ENCODE assay signal across 19 mouse cellular contexts in the genomic region with DNA sequence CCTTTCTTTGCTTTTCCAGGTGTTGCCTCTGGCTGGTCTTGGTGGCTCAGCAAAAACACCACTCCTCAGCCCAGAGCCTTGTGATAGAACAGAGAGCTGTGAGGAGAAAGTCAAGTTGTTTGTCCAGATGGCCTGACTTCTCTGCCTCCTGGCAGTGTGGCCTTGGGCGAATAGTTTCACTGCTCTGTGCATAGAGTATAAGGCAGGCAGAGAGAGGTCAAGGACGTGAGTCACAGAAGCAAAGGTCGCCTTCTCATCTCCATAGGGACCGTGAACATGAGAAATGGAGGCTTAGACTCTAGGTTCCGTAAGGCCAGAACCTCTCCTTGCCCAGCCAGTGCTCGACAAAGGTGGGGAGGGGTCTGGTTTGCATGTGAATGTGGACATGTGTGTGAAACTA. TPM values are rescaled to one million over a fixed set of nuclear protein-coding genes. Genes with fewer than 3 reads are reported as not detected.
A peak's percentile ranks its signal among the peaks of the same experiment; 100 is the strongest.
DNase-seq lines count a peak whose midpoint lies in the region; ATAC-seq lines count a peak whose summit lies in the region.
"Had no signal": no experiment of that assay in that cellular context is flagged by ENCODE, and none has a peak within 500 bp of the region (broad histone marks: within the 10 kb centered on the region; RNA-seq: fewer than 3 reads in every experiment).

No protein-coding gene starts in this region.

- no peak overlapping the region for H3K4me3 ChIP-seq in limb, embryonic 10.5 days
- H3K4me3 ChIP-seq in forebrain, embryonic 16.5 days (replicated peaks; ENCODE audit: low read length): no peak overlapping the region
- H3K4me3 ChIP-seq: embryonic facial prominence, embryonic 13.5 days; embryonic facial prominence, embryonic 15.5 days; forebrain, embryonic 13.5 days; forebrain, embryonic 15.5 days had no signal

- no peaks in the 10 kb centered on the region for H3K36me3 ChIP-seq in limb, embryonic 10.5 days
- H3K36me3 ChIP-seq in forebrain, embryonic 16.5 days (ENCODE audit: control insufficient read depth, insufficient read depth): no peaks in the 10 kb centered on the region
- H3K36me3 ChIP-seq: embryonic facial prominence, embryonic 13.5 days; embryonic facial prominence, embryonic 15.5 days; forebrain, embryonic 15.5 days had no signal

- 80% methylated on average over 6 of the region's 6 CpGs for WGBS in limb, embryonic 10.5 days
- 82% methylated on average over 6 of the region's 6 CpGs for WGBS in forebrain, embryonic 16.5 days

- peak; percentile 50 for DNase-seq in adrenal gland, adult 2 months
- DNase-seq in adrenal gland, postnatal 10 days: no peak
- DNase-seq in adrenal gland, postnatal 36 days: peak; percentile 36 to 40
- DNase-seq in adrenal gland, postnatal 4 days (ENCODE audit: low spot score in 2 of 2): no peak
- DNase-seq in limb, embryonic 10.5 days (ENCODE audit: low spot score): peak; percentile 24
- DNase-seq in yolk sac, embryonic 10.5 days (ENCODE audit: low spot score): peak; percentile 23
- DNase-seq: adrenal gland, adult 8-10 months; cerebellum, adult 11 months; cerebellum, adult 18-20 months; cerebellum, adult 8-10 months; cerebellum, adult 9-11 months; cerebellum, postnatal 14 days; cerebellum, postnatal 36 days; embryo, embryonic 11 days had no signal

- no peak overlapping the region for H3K4me2 ChIP-seq in forebrain, embryonic 16.5 days (ENCODE audit: low read length)
- H3K4me2 ChIP-seq: embryonic facial prominence, embryonic 13.5 days; embryonic facial prominence, embryonic 15.5 days; forebrain, embryonic 13.5 days; forebrain, embryonic 15.5 days had no signal

- H3K9ac ChIP-seq in forebrain, embryonic 16.5 days (replicated peaks; ENCODE audit: low read depth, low read length): no peak overlapping the region
- H3K9ac ChIP-seq: embryonic facial prominence, embryonic 13.5 days; embryonic facial prominence, embryonic 15.5 days; forebrain, embryonic 13.5 days; forebrain, embryonic 15.5 days had no signal

- H3K4me1 ChIP-seq in limb, embryonic 10.5 days: peaks cover 7% of the 10 kb centered on the region
- peaks cover 5% of the 10 kb centered on the region; the same call in 1 of the 2 replicates for H3K4me1 ChIP-seq in forebrain, embryonic 16.5 days (replicated peaks; ENCODE audit: control insufficient read depth, insufficient read depth, low read length)
- H3K4me1 ChIP-seq: embryonic facial prominence, embryonic 13.5 days; embryonic facial prominence, embryonic 15.5 days; forebrain, embryonic 13.5 days had no signal

- H3K27me3 ChIP-seq in limb, embryonic 10.5 days (ENCODE audit: low read depth, poor library complexity, severe bottlenecking): peaks cover 100% of the 10 kb centered on the region
- H3K27me3 ChIP-seq in forebrain, embryonic 16.5 days (replicated peaks; ENCODE audit: control insufficient read depth, insufficient read depth, low read length): no peaks in the 10 kb centered on the region
- H3K27me3 ChIP-seq: forebrain, embryonic 15.5 days had no signal

- no peak for ATAC-seq in forebrain, embryonic 16.5 days
- ATAC-seq: forebrain, embryonic 13.5 days; forebrain, embryonic 15.5 days had no signal

- no peak overlapping the region for H3K27ac ChIP-seq in limb, embryonic 10.5 days
- no peak overlapping the region for H3K27ac ChIP-seq in forebrain, embryonic 16.5 days (ENCODE audit: low read length)
- H3K27ac ChIP-seq: embryonic facial prominence, embryonic 13.5 days; embryonic facial prominence, embryonic 15.5 days; forebrain, embryonic 13.5 days; forebrain, embryonic 15.5 days had no signal

- no peaks in the 10 kb centered on the region for H3K9me3 ChIP-seq in limb, embryonic 10.5 days (replicated peaks)
- no peaks in the 10 kb centered on the region for H3K9me3 ChIP-seq in forebrain, embryonic 16.5 days (ENCODE audit: control insufficient read depth, low read length)
- H3K9me3 ChIP-seq: embryonic facial prominence, embryonic 13.5 days; embryonic facial prominence, embryonic 15.5 days; forebrain, embryonic 13.5 days; forebrain, embryonic 15.5 days had no signal

RNA-seq across cellular contexts. Expression of gene Efnb1, which starts 3.4 kb away (rescaled TPM):
- 10 to 100 TPM; 51.0 to 52.1 TPM for total RNA-seq in adrenal gland, adult 2 months (2021)
- polyA plus RNA-seq in adrenal gland, adult 2 months (2012; rRNA removed): 56.6 and 60.9 TPM in 2 replicates
- 10 to 100 TPM; 48.2 to 53.3 TPM for total RNA-seq in adrenal gland, postnatal 10 days (2021)
- 10 to 100 TPM; 55.6 to 57.7 TPM for total RNA-seq in adrenal gland, postnatal 36 days (2021)
- 100 to 1,000 TPM in 1 of 2 experiments, 10 to 100 TPM in 1; 92.4 to 101 TPM for total RNA-seq in adrenal gland, postnatal 4 days (2021)
- 42.9 and 54.1 TPM in 2 replicates for polyA plus RNA-seq in limb, embryonic 10.5 days (2016; fragmentation: Nextera tagmentation; extraction: Ambion mirVana)
- 50.1 and 57.6 TPM in 2 replicates for polyA plus RNA-seq in forebrain, embryonic 16.5 days (2015; fragmentation: Nextera tagmentation; extraction: Ambion mirVana)

Comparison
In these comparisons a context has a peak if more than half of its experiments do, and no peak if none do; other contexts are left out.
1. DNase-seq: peak in adrenal gland, adult 2 months (single experiment), adrenal gland, postnatal 36 days (2 of 2), limb, embryonic 10.5 days (single experiment) and yolk sac, embryonic 10.5 days (single experiment); none in adrenal gland, postnatal 10 days (single experiment) and adrenal gland, postnatal 4 days (0 of 2).